Mouse (Mus musculus): ENCODE measurements around the gene Pacs1.

GRCm38 (mm10) chr19:5122492-5122891, 150.4 kb downstream of the Pacs1 start:
- no peak for TF ChIP-seq CTCF (IDR thresholded peaks at IDR 0.05; ENCODE audit: borderline replicate concordance, control insufficient read depth, extremely low read depth, insufficient read depth, low read length, poor library complexity)
- no peak for TF ChIP-seq POLR2A (IDR thresholded peaks at IDR 0.05; ENCODE audit: control insufficient read depth, extremely low read depth, insufficient read depth, low read length, poor library complexity)

Data from thymus, adult 2 months (tissue).